Mouse (Mus musculus): ENCODE measurements around the gene Aknad1. TPM values are rescaled to one million over a fixed set of nuclear protein-coding genes. Genes with fewer than 3 reads are reported as not detected.

The Aknad1 gene
- total and polyA plus RNA-seq, 3 experiments = not detected

DNA sequence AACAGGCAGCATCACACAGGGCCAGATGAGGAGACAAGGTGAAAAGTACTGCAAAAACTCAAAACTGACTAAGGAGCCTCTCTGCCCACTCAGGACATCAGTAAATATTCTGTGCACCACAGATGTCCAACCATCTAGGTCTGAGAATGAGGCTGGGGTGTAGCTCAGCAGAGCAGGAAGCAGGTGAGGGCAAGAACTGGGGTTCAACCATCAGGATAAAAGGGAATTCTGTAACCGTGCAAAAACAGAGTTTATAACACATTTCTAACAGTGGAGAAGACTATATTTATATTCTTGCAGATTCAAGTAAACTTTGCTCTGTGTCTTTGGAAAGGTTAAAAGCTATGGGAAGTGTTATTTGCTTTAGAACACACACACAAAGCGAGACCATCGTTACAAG lies 19.7 kb upstream of the Aknad1 start:
- dilution Hi-C loops (cut with MboI; ENCODE audit: extremely low pct_ligation_motif_present, extremely low pct_unique_long_range_greater_than_20kb, low sequenced_read_pairs) (no loop called here), in situ Hi-C loops (cut with MboI; ENCODE audit: low pct_ligation_motif_present, low pct_unique_long_range_greater_than_20kb, low sequenced_read_pairs) (no loop called here)
- no peak for TF ChIP-seq PAX5 (IDR thresholded peaks at IDR 0.05; ENCODE audit: low read length)
- no peak for TF ChIP-seq SMC3 (IDR thresholded peaks at IDR 0.05; ENCODE audit: low read depth, low read length)
- no peak for TF ChIP-seq USF1 (IDR thresholded peaks at IDR 0.05; ENCODE audit: low read depth, low read length)
- TF ChIP-seq MEF2A (IDR thresholded peaks at IDR 0.05; ENCODE audit: borderline replicate concordance, low read depth, low read length) = no peak
- TF ChIP-seq NELFE (IDR thresholded peaks at IDR 0.05; ENCODE audit: low read depth, low read length) = no peak
- no peak for TF ChIP-seq SIN3A (IDR thresholded peaks at IDR 0.05; ENCODE audit: low read length)
- no peak for TF ChIP-seq EP300 (IDR thresholded peaks at IDR 0.05; ENCODE audit: low read length)
- TF ChIP-seq RCOR1 (conservative IDR thresholded peaks at IDR 0.05; ENCODE audit: low read depth, low read length) = no peak
- TF ChIP-seq BHLHE40 (IDR thresholded peaks at IDR 0.05; ENCODE audit: low read depth, low read length) = no peak
- no peak for TF ChIP-seq UBTF (IDR thresholded peaks at IDR 0.05; ENCODE audit: low read depth, low read length)
- TF ChIP-seq MAFK (IDR thresholded peaks at IDR 0.05; ENCODE audit: insufficient replicate concordance, low read length) = no peak
- no peak for TF ChIP-seq TCF12 (IDR thresholded peaks at IDR 0.05; ENCODE audit: low read depth, low read length)
- TF ChIP-seq E2F4 (IDR thresholded peaks at IDR 0.05; ENCODE audit: insufficient replicate concordance, low read depth, low read length) = no peak
- TF ChIP-seq POLR2A (IDR thresholded peaks at IDR 0.05; ENCODE audit: low read depth, low read length) = no peak
- no peak for TF ChIP-seq GABPA (IDR thresholded peaks at IDR 0.05; ENCODE audit: insufficient replicate concordance, low read depth, low read length)
- no peak for TF ChIP-seq CHD2 (IDR thresholded peaks at IDR 0.05; ENCODE audit: low read length)
- TF ChIP-seq MYC (IDR thresholded peaks at IDR 0.05; ENCODE audit: low read depth, low read length) = no peak
- no peak for TF ChIP-seq CTCF (conservative IDR thresholded peaks at IDR 0.05 in 1 of 2, IDR thresholded peaks at IDR 0.05 in 1 of 2; ENCODE audit: low read depth in 2 of 2, low read length in 2 of 2)
- Histone ChIP-seq H3K79me2 (replicated peaks; ENCODE audit: control insufficient read depth, extremely low read depth, insufficient read depth, poor library complexity, severe bottlenecking) (no peaks in the 10 kb centered on the region), H3K9me3 (replicated peaks; ENCODE audit: low read length) (no peaks in the 10 kb centered on the region), H3K27ac (ENCODE audit: insufficient read depth, low read depth) (no peak overlapping the region), H3K4me2 (ENCODE audit: insufficient read depth, low read depth, poor library complexity, severe bottlenecking) (no peak overlapping the region), H3K9ac (ENCODE audit: insufficient read depth, low read depth) (no peak overlapping the region), H3K4me1 (ENCODE audit: control insufficient read depth in 1 of 2, insufficient read depth in 2 of 2) (peaks cover 3 to 22% of the 10 kb centered on the region in 2 experiments; a peak in 3 of 4 replicates), H3K36me3 (replicated peaks in 1 of 2; ENCODE audit: control insufficient read depth in 1 of 2, insufficient read depth in 1 of 2, low read length in 1 of 2) (no peaks in the 10 kb centered on the region), H3K27me3 (replicated peaks) (peaks cover 13% of the 10 kb centered on the region), H3K4me3 (replicated peaks in 1 of 3; ENCODE audit: low read depth in 2 of 3, low read length in 2 of 3, poor library complexity in 1 of 3) (no peak overlapping the region)
- DNase-seq (ENCODE audit: extremely low read depth) = no peak

- in situ Hi-C loops (cut with MboI; ENCODE audit: low pct_ligation_motif_present, low pct_unique_long_range_greater_than_20kb, low sequenced_read_pairs) (no loop called here), dilution Hi-C loops (cut with MboI; ENCODE audit: extremely low pct_ligation_motif_present, extremely low pct_unique_long_range_greater_than_20kb, low sequenced_read_pairs) (no loop called here)
- peaks cover 3 to 22% of the 10 kb centered on the region in 2 experiments; a peak in 3 of 4 replicates for H3K4me1 ChIP-seq (ENCODE audit: control insufficient read depth in 1 of 2, insufficient read depth in 2 of 2)
- peak overlapping the region; percentile 94 for H3K4me2 ChIP-seq (ENCODE audit: insufficient read depth, low read depth, poor library complexity, severe bottlenecking)
- H3K9ac ChIP-seq (ENCODE audit: insufficient read depth, low read depth) = peak overlapping the region; percentile 81
- no peaks in the 10 kb centered on the region for H3K36me3 ChIP-seq (replicated peaks in 1 of 2; ENCODE audit: control insufficient read depth in 1 of 2, insufficient read depth in 1 of 2, low read length in 1 of 2)
- H3K9me3 ChIP-seq (replicated peaks; ENCODE audit: low read length) = peaks cover 3% of the 10 kb centered on the region
- no peaks in the 10 kb centered on the region for H3K79me2 ChIP-seq (replicated peaks; ENCODE audit: control insufficient read depth, extremely low read depth, insufficient read depth, poor library complexity, severe bottlenecking)
- peaks cover 16% of the 10 kb centered on the region for H3K27me3 ChIP-seq (replicated peaks)
- H3K4me3 ChIP-seq (replicated peaks in 1 of 3; ENCODE audit: low read depth in 2 of 3, low read length in 2 of 3, poor library complexity in 1 of 3) = peak overlapping the region; percentile 61 to 75 (median 69)
- no peak for DNase-seq (ENCODE audit: extremely low read depth)
- H3K27ac ChIP-seq (ENCODE audit: insufficient read depth, low read depth) = no peak overlapping the region
- TF ChIP-seq RAD21 (IDR thresholded peaks at IDR 0.05; ENCODE audit: low read depth, low read length) (no peak; the same call in none of the 2 replicates), ETS1 (conservative IDR thresholded peaks at IDR 0.05; ENCODE audit: low read depth, low read length) (no peak), ZNF384 (IDR thresholded peaks at IDR 0.05; ENCODE audit: low read depth, low read length) (no peak), CHD2 (IDR thresholded peaks at IDR 0.05; ENCODE audit: low read length) (no peak), KAT2A (IDR thresholded peaks at IDR 0.05; ENCODE audit: insufficient replicate concordance, low read length) (no peak), POLR2AphosphoS2 (IDR thresholded peaks at IDR 0.05; ENCODE audit: low read depth, low read length) (no peak), CHD1 (IDR thresholded peaks at IDR 0.05; ENCODE audit: low read depth, low read length) (no peak), JUND (conservative IDR thresholded peaks at IDR 0.05; ENCODE audit: low read depth, low read length) (no peak), EP300 (IDR thresholded peaks at IDR 0.05; ENCODE audit: low read length) (no peak), PAX5 (IDR thresholded peaks at IDR 0.05; ENCODE audit: low read length) (no peak), CTCF (conservative IDR thresholded peaks at IDR 0.05 in 1 of 2, IDR thresholded peaks at IDR 0.05 in 1 of 2; ENCODE audit: low read depth in 2 of 2, low read length in 2 of 2) (no peak), ZMIZ1 (IDR thresholded peaks at IDR 0.05; ENCODE audit: low read depth, low read length) (no peak)
Measured at GRCm38 (mm10) chr3:108721076-108721991, 18.1 kb upstream of the Aknad1 start.
